In the genomic region with DNA sequence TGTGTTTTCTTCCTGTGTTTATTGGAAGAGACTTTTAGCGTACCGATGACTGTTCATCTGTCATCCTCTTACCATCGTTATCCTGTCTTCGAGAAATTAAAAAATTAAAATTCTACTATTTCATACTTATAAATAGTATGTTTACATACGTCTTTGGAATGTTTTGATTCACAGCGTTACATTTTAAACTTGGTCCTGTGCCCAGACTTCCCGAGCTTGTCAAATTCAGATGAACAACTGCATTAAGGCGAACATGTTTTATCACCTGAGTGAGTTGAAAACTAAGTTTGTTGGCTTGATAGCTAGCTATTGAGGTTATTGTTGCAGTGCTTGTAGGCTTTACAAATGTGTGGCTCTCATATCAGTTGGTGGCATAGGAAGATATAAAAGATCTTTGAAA, we compare ENCODE assay signal across 7 mouse cellular contexts. TPM values are rescaled to one million over a fixed set of nuclear protein-coding genes. Genes with fewer than 3 reads are reported as not detected.
DNase-seq lines count a peak whose midpoint lies in the region; ATAC-seq and TF ChIP-seq lines count a peak whose summit lies in the region.

No protein-coding gene starts in this region.

- H3K36me3 ChIP-seq in lung, embryonic 14.5 days (ENCODE audit: insufficient read depth): peaks cover 5% of the 10 kb centered on the region
- H3K36me3 ChIP-seq in embryonic facial prominence, embryonic 12.5 days: 0 out of 2 replicates have a peak, but pooled peaks cover 3% of the 10 kb centered on the region
- H3K36me3 ChIP-seq in intestine, postnatal 0 days (ENCODE audit: control insufficient read depth, insufficient read depth): peaks cover 7% of the 10 kb centered on the region
- H3K36me3 ChIP-seq in neural tube, embryonic 15.5 days: 0 out of 2 replicates have a peak, but pooled peaks cover 7% of the 10 kb centered on the region

- 10% methylated on average over 8 of the region's 8 CpGs for WGBS in lung, embryonic 14.5 days
- 49% methylated on average over 8 of the region's 8 CpGs for WGBS in embryonic facial prominence, embryonic 12.5 days
- 23% methylated on average over 8 of the region's 8 CpGs for WGBS in intestine, postnatal 0 days
- WGBS in neural tube, embryonic 15.5 days: 42% methylated on average over 8 of the region's 8 CpGs

- no peaks in the 10 kb centered on the region for H3K9me3 ChIP-seq in lung, embryonic 14.5 days (ENCODE audit: low read depth, low read length)
- H3K9me3 ChIP-seq in embryonic facial prominence, embryonic 12.5 days: no peaks in the 10 kb centered on the region
- no peaks in the 10 kb centered on the region for H3K9me3 ChIP-seq in intestine, postnatal 0 days (ENCODE audit: control insufficient read depth)
- H3K9me3 ChIP-seq in neural tube, embryonic 15.5 days (replicated peaks): no peaks in the 10 kb centered on the region

- H3K4me1 ChIP-seq in lung, embryonic 14.5 days (ENCODE audit: insufficient read depth): no peaks in the 10 kb centered on the region
- peaks cover 3% of the 10 kb centered on the region; the same call in 1 of the 2 replicates for H3K4me1 ChIP-seq in embryonic facial prominence, embryonic 12.5 days
- H3K4me1 ChIP-seq in intestine, postnatal 0 days (replicated peaks; ENCODE audit: control insufficient read depth, insufficient read depth, low read length): no peaks in the 10 kb centered on the region
- peaks cover 14% of the 10 kb centered on the region for H3K4me1 ChIP-seq in neural tube, embryonic 15.5 days

- peak overlapping the region; percentile 83 for H3K9ac ChIP-seq in lung, embryonic 14.5 days
- H3K9ac ChIP-seq in embryonic facial prominence, embryonic 12.5 days: peak overlapping the region; percentile 77; the same call in 1 of the 2 replicates
- peak overlapping the region; percentile 64; the same call in 1 of the 2 replicates for H3K9ac ChIP-seq in intestine, postnatal 0 days (ENCODE audit: low read depth, low read length)
- peak overlapping the region; percentile 63 for H3K9ac ChIP-seq in neural tube, embryonic 15.5 days (replicated peaks)

- DNase-seq in lung, embryonic 14.5 days: peak; percentile 63
- DNase-seq in lung, postnatal 14 days: no peak
- DNase-seq in thymus, postnatal 36 days: no peak

- peak overlapping the region; percentile 75; the same call in 1 of the 2 replicates for H3K27ac ChIP-seq in lung, embryonic 14.5 days (ENCODE audit: low read depth)
- H3K27ac ChIP-seq in embryonic facial prominence, embryonic 12.5 days: 0 out of 2 replicates have a peak overlapping the region, but pooled peaks have one; percentile 70
- peak overlapping the region; percentile 86 for H3K27ac ChIP-seq in intestine, postnatal 0 days (ENCODE audit: low read depth, low read length)
- peak overlapping the region; percentile 78 for H3K27ac ChIP-seq in neural tube, embryonic 15.5 days (replicated peaks)

- H3K27me3 ChIP-seq in lung, embryonic 14.5 days (ENCODE audit: insufficient read depth, low read length): no peaks in the 10 kb centered on the region
- H3K27me3 ChIP-seq in embryonic facial prominence, embryonic 12.5 days: no peaks in the 10 kb centered on the region
- H3K27me3 ChIP-seq in intestine, postnatal 0 days (replicated peaks; ENCODE audit: control insufficient read depth, insufficient read depth, low read length): no peaks in the 10 kb centered on the region
- no peaks in the 10 kb centered on the region for H3K27me3 ChIP-seq in neural tube, embryonic 15.5 days (replicated peaks)

- TF ChIP-seq CTCF in lung, embryonic 14.5 days (IDR thresholded peaks at IDR 0.05; ENCODE audit: low read depth): no peak
- no peak for TF ChIP-seq CTCF in intestine, postnatal 0 days (IDR thresholded peaks at IDR 0.05; ENCODE audit: low read depth)

- peak overlapping the region; percentile 67 for H3K4me2 ChIP-seq in lung, embryonic 14.5 days
- peak overlapping the region; percentile 68 for H3K4me2 ChIP-seq in embryonic facial prominence, embryonic 12.5 days (replicated peaks)
- peak overlapping the region; percentile 68 for H3K4me2 ChIP-seq in intestine, postnatal 0 days (replicated peaks; ENCODE audit: low read depth)
- peak overlapping the region; percentile 63 for H3K4me2 ChIP-seq in neural tube, embryonic 15.5 days

- ATAC-seq in lung, embryonic 14.5 days (ENCODE audit: insufficient read depth): no peak
- ATAC-seq in embryonic facial prominence, embryonic 12.5 days (ENCODE audit: insufficient number of reproducible peaks, insufficient read depth, low FRiP score, low TSS enrichment): no peak
- no peak for ATAC-seq in intestine, postnatal 0 days
- ATAC-seq in neural tube, embryonic 15.5 days (ENCODE audit: low FRiP score): no peak
- ATAC-seq in frontal cortex, adult (ENCODE audit: low TSS enrichment): no peak

- H3K4me3 ChIP-seq in lung, embryonic 14.5 days (ENCODE audit: low read depth, low read length): peak overlapping the region; percentile 83
- H3K4me3 ChIP-seq in embryonic facial prominence, embryonic 12.5 days: peak overlapping the region; percentile 86
- peak overlapping the region; percentile 73 for H3K4me3 ChIP-seq in intestine, postnatal 0 days (ENCODE audit: low read depth, low read length)
- peak overlapping the region; percentile 67 for H3K4me3 ChIP-seq in neural tube, embryonic 15.5 days (replicated peaks)

RNA-seq across cellular contexts. Expression of gene Rab3gap1, which starts 0.7 kb away (rescaled TPM):
- 24.4 and 24.5 TPM in 2 replicates for polyA plus RNA-seq in lung, embryonic 14.5 days (2014; fragmentation: Nextera tagmentation; extraction: Ambion mirVana)
- 23.1 and 23.6 TPM in 2 replicates for polyA plus RNA-seq in embryonic facial prominence, embryonic 12.5 days (2016; fragmentation: Nextera tagmentation; extraction: Ambion mirVana)
- 12.5 and 13.0 TPM in 2 replicates for polyA plus RNA-seq in intestine, postnatal 0 days (2015; fragmentation: Nextera tagmentation; extraction: Ambion mirVana)
- polyA plus RNA-seq in neural tube, embryonic 15.5 days (2015; fragmentation: Nextera tagmentation; extraction: Ambion mirVana): 21.5 and 22.5 TPM in 2 replicates

RNA-seq across cellular contexts. Expression of gene Map3k19, which starts 14.4 kb away (rescaled TPM):
- polyA plus RNA-seq in lung, embryonic 14.5 days (2014; fragmentation: Nextera tagmentation; extraction: Ambion mirVana): 0.05 and 0.11 TPM in 2 replicates
- 0.05 TPM in 1 of 2 replicates, not detected in the other for polyA plus RNA-seq in embryonic facial prominence, embryonic 12.5 days (2016; fragmentation: Nextera tagmentation; extraction: Ambion mirVana)
- polyA plus RNA-seq in intestine, postnatal 0 days (2015; fragmentation: Nextera tagmentation; extraction: Ambion mirVana): not detected in 2 replicates
- polyA plus RNA-seq in neural tube, embryonic 15.5 days (2015; fragmentation: Nextera tagmentation; extraction: Ambion mirVana): 0.68 and 0.97 TPM in 2 replicates
